Comparison of ENCODE assay signal across 10 mouse cellular contexts in the genomic region with DNA sequence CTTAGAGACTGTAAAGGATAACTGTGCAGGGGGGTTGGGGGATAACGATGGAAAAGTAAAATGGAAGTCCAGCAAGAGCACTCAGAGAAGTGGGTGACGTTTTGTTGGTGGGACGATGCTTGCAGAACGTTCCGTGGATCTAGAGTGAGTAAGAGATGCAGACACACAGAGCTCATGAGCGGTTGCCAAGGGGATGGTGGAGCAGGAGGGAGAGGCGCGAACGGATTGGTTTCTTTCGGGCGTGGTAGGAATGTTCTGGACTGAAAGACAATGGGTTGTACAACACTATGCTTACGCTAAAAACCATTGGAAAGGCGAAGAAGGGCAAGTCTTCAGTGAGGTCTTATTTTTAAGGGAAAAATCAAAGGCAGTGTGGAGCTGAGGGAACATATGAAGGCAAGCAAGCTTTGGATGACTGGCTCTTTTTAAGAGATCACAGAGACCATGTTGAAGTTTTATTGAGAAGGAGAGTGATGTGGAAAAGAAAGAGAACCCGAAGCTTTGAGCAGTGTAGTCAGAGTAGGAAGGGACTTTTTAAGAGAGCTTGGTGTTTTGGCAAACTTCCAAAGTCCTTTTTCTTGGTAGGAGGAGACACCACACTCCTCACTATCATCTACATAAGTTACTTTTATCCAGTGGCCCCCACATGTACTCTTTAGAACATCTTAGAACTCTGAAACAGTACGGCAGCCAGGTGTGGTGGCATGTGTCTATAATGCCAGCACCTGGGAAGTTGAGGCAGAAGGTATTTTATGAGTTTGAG.
A peak's percentile ranks its signal among the peaks of the same experiment; 100 is the strongest.
DNase-seq lines count a peak whose midpoint lies in the region.
"Had no signal": no experiment of that assay in that cellular context is flagged by ENCODE, and none has a peak within 500 bp of the region (broad histone marks: within the 10 kb centered on the region; RNA-seq: fewer than 3 reads in every experiment).

No protein-coding gene starts in this region.

- DNase-seq in left cerebral cortex, adult 18-20 months (ENCODE audit: low spot score in 2 of 2) = peak; percentile 16 to 38
- no peak for DNase-seq in left cerebral cortex, postnatal 4 days
- peak; percentile 40 for DNase-seq in ES-CJ7 (ENCODE audit: low read depth, low spot score)
- peak; percentile 50 for DNase-seq in brain, adult 2 months (ENCODE audit: low read depth, low spot score)
- DNase-seq in right cerebral cortex, adult 2 months (ENCODE audit: low spot score in 2 of 2) = peak; percentile 18 to 27
- DNase-seq in B cell, adult 2 months = no peak
- no peak for DNase-seq in adrenal gland, adult 8-10 months
- DNase-seq in gastrocnemius, postnatal 10 days = no peak
- DNase-seq: cerebellum, adult 9-10 months; liver, postnatal 0 days had no signal

- intact Hi-C loops in left cerebral cortex, postnatal 4 days (cut with DNase I) = no loop called here

Comparison
In these comparisons a context has a peak if more than half of its experiments do, and no peak if none do; other contexts are left out.
1. DNase-seq: peak in left cerebral cortex, adult 18-20 months (2 of 2), ES-CJ7 (single experiment), brain, adult 2 months (single experiment) and right cerebral cortex, adult 2 months (2 of 2); none in left cerebral cortex, postnatal 4 days (single experiment), B cell, adult 2 months (0 of 2), adrenal gland, adult 8-10 months (single experiment) and gastrocnemius, postnatal 10 days (single experiment).